Mouse (Mus musculus) left cerebral cortex, postnatal 36 days (tissue): ENCODE data around the gene Prm1. TPM values are rescaled to one million over a fixed set of nuclear protein-coding genes. Genes with fewer than 3 reads are reported as not detected.

ENCODE experiments used
- DNase-seq, 2 experiments: peaks; one replicate each; pipeline ENCODE4 v3.0.0; 2021 to 2022; ENCODE audit warnings: low spot score in 2 of 2, mixed read lengths in 1 of 2
- intact Hi-C: fragments of 180-260 bp; cut with DNase I; formaldehyde crosslinking; loops from one replicate; pipeline ENCODE4 v1.15.1; 2025
- total RNA-seq, 2 experiments: library from RNA; stranded (reverse); gene quantifications; 2 replicates each; pipeline ENCODE4 v1.2.3; 2021

Prm1 gene
- total RNA-seq, 2 experiments from 2014 or later, result not detected

DNA sequence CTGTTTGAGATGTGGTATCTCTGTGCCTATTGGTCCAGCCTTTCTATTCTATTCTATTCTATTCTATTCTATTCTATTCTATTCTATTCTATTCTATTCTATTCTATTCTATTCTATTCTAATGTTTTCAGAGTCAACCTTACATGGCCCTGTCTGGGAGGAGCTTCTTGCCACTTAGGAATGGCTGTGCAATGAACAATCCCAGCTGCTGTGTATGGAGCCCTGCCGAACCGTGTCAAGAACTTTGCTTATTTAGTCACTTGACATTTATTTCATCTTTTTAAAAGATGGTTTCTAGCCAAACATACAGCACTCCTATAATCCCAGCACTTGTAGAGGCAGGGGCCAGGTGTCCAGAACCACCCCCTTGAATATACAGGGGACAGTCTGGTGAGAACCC, 41.3 kb downstream of the Prm1 start:
- intact Hi-C loops, result no loop called here
- DNase-seq, result no peak

DNA sequence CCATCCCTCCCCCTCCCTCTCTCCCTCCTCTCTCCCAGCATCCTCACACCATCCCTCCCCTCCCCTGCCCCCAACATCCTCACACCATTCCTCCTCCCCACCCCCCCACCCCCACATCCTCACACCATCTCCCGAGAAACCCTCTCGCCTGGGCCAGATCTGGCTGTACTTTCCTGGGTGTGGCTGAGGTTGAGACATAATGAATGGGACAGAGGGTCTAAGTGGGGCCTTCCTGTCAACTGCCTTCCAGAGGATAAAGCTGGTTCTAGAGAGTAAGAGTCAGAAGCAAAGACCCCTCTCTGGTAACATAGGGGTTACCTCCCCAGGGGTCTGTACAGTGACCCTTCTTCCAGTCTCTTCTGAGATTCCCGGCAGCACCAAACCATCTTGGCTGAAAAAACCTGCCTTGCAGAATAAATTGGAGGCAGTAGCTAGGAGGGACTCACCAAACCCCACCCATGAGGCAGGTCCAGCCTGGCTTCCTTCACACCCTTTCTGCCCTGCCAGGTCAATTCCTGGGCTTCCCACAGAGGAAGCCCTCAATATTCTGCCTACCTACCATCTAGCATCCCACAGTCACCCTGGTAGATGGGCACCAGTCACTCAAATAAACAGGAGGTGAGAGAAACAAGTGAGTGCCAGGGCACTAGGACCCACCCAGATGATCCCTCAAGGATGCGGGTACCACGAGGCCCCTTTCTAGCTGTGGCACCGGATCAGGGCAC, 41.9 kb downstream of the Prm1 start:
- intact Hi-C loops, result no loop called here
- DNase-seq, result no peak

DNA sequence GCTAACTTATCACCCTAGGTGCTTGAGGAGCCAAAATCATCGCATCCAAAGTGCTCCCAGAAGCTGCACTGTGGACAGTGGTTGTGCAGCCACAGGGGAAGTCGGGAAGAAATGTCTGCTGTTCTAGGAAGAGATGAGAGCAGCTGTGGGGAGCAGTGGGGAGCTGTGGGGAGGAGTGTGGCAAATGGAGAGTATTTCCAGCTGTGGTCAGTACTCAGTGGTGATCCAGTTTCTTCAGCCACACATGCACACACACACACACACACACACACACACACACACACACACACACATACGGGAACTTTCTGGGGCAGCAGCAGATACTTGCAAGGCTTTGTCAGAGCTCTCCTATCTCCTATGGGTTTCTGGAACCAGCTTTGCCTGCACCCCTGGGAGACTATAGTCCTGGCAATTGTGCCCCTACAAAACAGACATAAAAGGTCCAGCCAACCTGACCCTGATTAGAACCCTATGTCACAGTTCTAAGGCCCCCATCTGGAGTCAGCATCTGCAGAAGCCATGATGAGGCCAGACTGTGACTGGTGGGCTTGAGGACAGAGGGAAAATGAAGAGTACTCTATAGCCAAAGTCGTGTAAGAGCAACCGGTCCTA, 43.0 kb downstream of the Prm1 start:
- DNase-seq, result no peak
- intact Hi-C loops, result no loop called here

DNA sequence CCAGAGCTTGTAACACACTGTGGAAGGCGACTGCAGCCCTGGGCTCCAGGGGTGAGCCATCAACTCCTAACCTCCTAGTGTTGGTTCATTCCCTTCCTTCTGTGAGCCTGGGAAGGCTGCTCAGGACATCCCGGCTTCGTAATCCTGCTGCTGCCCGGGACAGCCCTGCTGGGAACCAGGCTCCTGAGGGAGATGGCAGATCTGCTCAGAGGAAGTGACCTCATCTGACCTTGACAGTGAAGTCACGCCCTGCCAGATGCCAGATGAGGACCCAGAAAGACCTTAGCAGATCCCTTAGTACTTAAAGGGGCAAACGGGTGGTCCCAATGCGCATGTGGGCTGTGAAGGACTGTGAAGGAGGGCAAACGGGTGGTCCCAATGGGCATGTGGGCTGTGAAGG, 44.5 kb downstream of the Prm1 start:
- intact Hi-C loops, result no loop called here
- no peak for DNase-seq

DNA sequence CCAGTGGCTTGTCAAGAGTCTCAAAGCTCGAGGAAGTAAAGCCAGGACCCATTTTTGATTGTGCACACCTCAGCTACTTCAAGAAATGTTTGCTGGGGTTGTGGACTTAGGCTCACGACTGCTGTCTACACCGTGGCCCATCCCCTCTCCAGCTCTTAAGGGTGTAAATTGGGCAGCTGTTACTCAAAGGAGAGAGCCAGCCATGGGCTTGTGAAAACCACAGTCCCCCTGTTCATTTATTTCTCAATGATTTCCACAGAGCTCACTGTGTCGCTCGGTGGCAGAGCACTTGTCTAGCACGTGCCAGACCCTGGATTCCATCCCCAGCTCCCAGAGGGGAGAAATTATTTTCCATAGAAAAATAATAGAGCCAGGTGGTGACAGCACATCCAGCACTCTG, 49.5 kb downstream of the Prm1 start:
- intact Hi-C loops, result no loop called here
- DNase-seq, result no peak

DNA sequence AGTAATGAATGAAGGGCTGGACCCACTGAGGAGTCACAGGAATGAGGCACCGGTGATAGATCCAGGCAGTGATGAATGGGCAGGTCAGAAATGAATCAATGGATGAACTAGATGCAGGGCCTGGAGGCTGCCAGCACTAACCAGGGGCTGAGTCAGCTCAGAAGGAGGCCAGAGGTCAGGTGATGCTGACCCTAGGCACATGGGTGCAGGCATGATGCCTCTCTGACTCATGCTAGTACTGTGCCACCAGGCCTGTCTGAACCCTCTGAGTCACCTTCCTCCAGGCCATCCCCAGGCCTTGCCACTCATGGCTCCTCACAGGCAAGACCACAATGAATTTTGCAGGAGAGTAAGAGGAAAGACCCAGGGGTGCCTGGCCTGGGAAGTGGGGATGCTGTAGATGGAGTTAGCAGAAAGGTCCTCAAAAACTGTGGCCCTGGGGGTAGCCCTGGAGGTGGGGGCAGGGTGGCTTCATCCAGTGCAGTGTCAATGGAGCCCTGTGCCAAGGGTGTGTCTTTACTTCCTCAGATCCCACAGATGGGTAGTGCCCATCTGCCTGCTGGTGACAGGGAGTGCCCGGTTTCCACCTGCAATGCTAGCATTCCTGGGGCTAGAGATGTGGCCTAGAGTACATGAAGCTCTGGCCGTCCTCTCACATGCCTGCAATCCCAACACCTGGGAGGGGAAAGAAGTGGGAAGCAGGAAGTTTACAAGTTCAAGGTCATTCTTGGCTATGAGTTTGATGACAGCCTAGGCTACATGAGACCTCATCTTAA, 50.9 kb downstream of the Prm1 start:
- intact Hi-C loops, result no loop called here
- no peak for DNase-seq

- intact Hi-C loops, result no loop called here
- peak; percentile 19 to 26 for DNase-seq
Observed at GRCm38 (mm10) chr16:10749824-10750223, 55.8 kb downstream of the Prm1 start.

GRCm38 (mm10) chr16:10749226-10749625, 56.4 kb downstream of the Prm1 start:
- no peak for DNase-seq
- intact Hi-C loops, result no loop called here

Other genes starting within 250 kb of the Prm1 start
- gene Socs1, start 20.3 kb downstream of the Prm1 start, total RNA-seq, result 1 to 10 TPM in 1 of 2 experiments, under 1 TPM in 1; 0.52 to 1.0 TPM
- not detected for gene Tnp2, start 17.2 kb downstream of the Prm1 start, total RNA-seq
- not detected for gene Prm3, start 14.9 kb downstream of the Prm1 start, total RNA-seq
- not detected for gene Prm2, start 9.7 kb downstream of the Prm1 start, total RNA-seq
- gene Gm11172, start 7.1 kb upstream of the Prm1 start, total RNA-seq, result not detected
- gene Rmi2, start 29.2 kb upstream of the Prm1 start, total RNA-seq, result under 1 TPM; 0.18 to 0.25 TPM